Mouse (Mus musculus) gonadal fat pad, adult 2 months (tissue): Measurements from ENCODE around the gene Mast3. TPM values are rescaled to one million over a fixed set of nuclear protein-coding genes. Genes with fewer than 3 reads are reported as not detected.

Source experiments
- DNase-seq: peaks from one replicate; pipeline ENCODE4 v3.0.0-alpha.2; 2012; ENCODE audit warnings: low read depth
- polyA plus RNA-seq: library from polyadenylated mRNA; depleted of rRNA; stranded (reverse); fragments of >200 nt; gene quantifications from 2 replicates; pipeline ENCODE4 v1.2.3, GENCODE M21; 2012

Mast3 gene
- polyA plus RNA-seq, 1 experiment: 56.6 TPM

- DNase-seq: no peak
Measured at GRCm38 (mm10) chr8:70760350-70760749, 44.5 kb downstream of the Mast3 start.

GRCm38 (mm10) chr8:70758616-70759561, 46.0 kb downstream of the Mast3 start:
- DNase-seq: no peak

GRCm38 (mm10) chr8:70758308-70758615, 46.6 kb downstream of the Mast3 start:
- DNase-seq: no peak

GRCm38 (mm10) chr8:70757523-70758307, 47.1 kb downstream of the Mast3 start:
- no peak for DNase-seq

- DNase-seq: no peak
Measured at GRCm38 (mm10) chr8:70756476-70757040, 48.3 kb downstream of the Mast3 start.

- DNase-seq: no peak
Measured at GRCm38 (mm10) chr8:70755661-70756475, 49.0 kb downstream of the Mast3 start.

GRCm38 (mm10) chr8:70754871-70755660, 49.8 kb downstream of the Mast3 start:
- no peak for DNase-seq

- peak; percentile 92 for DNase-seq
Measured at GRCm38 (mm10) chr8:70754043-70754870, 50.6 kb downstream of the Mast3 start, which contains the start of gene Rab3a. Gene Rab3a, plus strand, starts transcription at chr8:70754679.

GRCm38 (mm10) chr8:70753151-70753550, 51.7 kb downstream of the Mast3 start:
- DNase-seq: no peak

- DNase-seq: no peak
Measured at GRCm38 (mm10) chr8:70752000-70752764, 52.7 kb downstream of the Mast3 start.

- no peak for DNase-seq
Measured at GRCm38 (mm10) chr8:70750128-70750680, 54.6 kb downstream of the Mast3 start.

GRCm38 (mm10) chr8:70749097-70749674, 55.7 kb downstream of the Mast3 start:
- DNase-seq: no peak

GRCm38 (mm10) chr8:70748246-70749096, 56.4 kb downstream of the Mast3 start:
- DNase-seq: no peak

GRCm38 (mm10) chr8:70747211-70747890, 57.5 kb downstream of the Mast3 start:
- no peak for DNase-seq

- DNase-seq: no peak
Measured at GRCm38 (mm10) chr8:70746676-70747075, 58.2 kb downstream of the Mast3 start.

- DNase-seq: no peak
Measured at GRCm38 (mm10) chr8:70745691-70746220, 59.1 kb downstream of the Mast3 start.

GRCm38 (mm10) chr8:70744806-70745205, 60.0 kb downstream of the Mast3 start:
- no peak for DNase-seq
